Comparison of ENCODE assay signal across 11 mouse cellular contexts in genomic region chr1:74643926-74644325, GRCm38 (mm10). TPM values are rescaled to one million over a fixed set of nuclear protein-coding genes. Genes with fewer than 3 reads are reported as not detected.
DNase-seq lines count a peak whose midpoint lies in the region; ATAC-seq and TF ChIP-seq lines count a peak whose summit lies in the region.
"Had no signal": no experiment of that assay in that cellular context is flagged by ENCODE, and none has a peak within 500 bp of the region (broad histone marks: within the 10 kb centered on the region; RNA-seq: fewer than 3 reads in every experiment).

No protein-coding gene starts in this region.

- no peaks in the 10 kb centered on the region for H3K9me3 ChIP-seq in heart, embryonic 14.5 days (ENCODE audit: control insufficient read depth, low read length)
- no peaks in the 10 kb centered on the region for H3K9me3 ChIP-seq in midbrain, postnatal 0 days (ENCODE audit: low read length)
- H3K9me3 ChIP-seq in midbrain, embryonic 16.5 days (replicated peaks; ENCODE audit: control insufficient read depth, low read length, poor library complexity, severe bottlenecking): no peaks in the 10 kb centered on the region
- no peaks in the 10 kb centered on the region for H3K9me3 ChIP-seq in heart, embryonic 15.5 days (replicated peaks)
- H3K9me3 ChIP-seq in forebrain, embryonic 15.5 days: no peaks in the 10 kb centered on the region
- H3K9me3 ChIP-seq: limb, embryonic 12.5 days had no signal

- DNase-seq in heart, postnatal 25 days (ENCODE audit: low spot score): no peak
- peak; percentile 66 for DNase-seq in midbrain, postnatal 0 days (ENCODE audit: low spot score)
- DNase-seq in thymus, postnatal 4 days: peak; percentile 21
- DNase-seq in gastrocnemius, postnatal 36 days: no peak
- DNase-seq: cerebellum, adult 9-10 months; gastrocnemius, postnatal 14 days had no signal

- H3K36me3 ChIP-seq in heart, embryonic 14.5 days (ENCODE audit: control insufficient read depth, insufficient read depth, low read length): no peaks in the 10 kb centered on the region
- H3K36me3 ChIP-seq in midbrain, postnatal 0 days (ENCODE audit: insufficient read depth, low read length): no peaks in the 10 kb centered on the region
- no peaks in the 10 kb centered on the region for H3K36me3 ChIP-seq in midbrain, embryonic 16.5 days (ENCODE audit: control insufficient read depth, insufficient read depth, low read length)
- no peaks in the 10 kb centered on the region for H3K36me3 ChIP-seq in heart, embryonic 15.5 days
- H3K36me3 ChIP-seq in forebrain, embryonic 15.5 days: no peaks in the 10 kb centered on the region
- H3K36me3 ChIP-seq: limb, embryonic 12.5 days had no signal

- intact Hi-C loops in heart, postnatal 25 days (cut with DNase I): loop anchor here (10.0 kb wide), 1 partner anchor 121 kb away; no protein-coding TSS in a partner anchor
- intact Hi-C loops in gastrocnemius, postnatal 36 days (cut with DNase I): no loop called here

- peak; percentile 43; the same call in 1 of the 2 replicates for ATAC-seq in heart, embryonic 14.5 days (ENCODE audit: insufficient number of reproducible peaks, insufficient read depth, low FRiP score, low read depth)
- no peak for ATAC-seq in midbrain, postnatal 0 days (ENCODE audit: low FRiP score)
- no peak for ATAC-seq in midbrain, embryonic 16.5 days
- peak; percentile 62 for ATAC-seq in heart, embryonic 15.5 days (replicated peaks; ENCODE audit: insufficient number of reproducible peaks, insufficient read depth, low FRiP score, low read depth)
- no peak for ATAC-seq in forebrain, embryonic 15.5 days (replicated peaks)

- no peaks in the 10 kb centered on the region for H3K27me3 ChIP-seq in heart, embryonic 14.5 days (ENCODE audit: control insufficient read depth, insufficient read depth, low read length)
- H3K27me3 ChIP-seq in midbrain, postnatal 0 days (ENCODE audit: insufficient read depth, low read length): no peaks in the 10 kb centered on the region
- H3K27me3 ChIP-seq in midbrain, embryonic 16.5 days (ENCODE audit: control insufficient read depth, insufficient read depth, low read depth, low read length): no peaks in the 10 kb centered on the region
- no peaks in the 10 kb centered on the region for H3K27me3 ChIP-seq in heart, embryonic 15.5 days
- no peaks in the 10 kb centered on the region for H3K27me3 ChIP-seq in forebrain, embryonic 15.5 days
- H3K27me3 ChIP-seq: limb, embryonic 12.5 days had no signal

- no peak overlapping the region for H3K27ac ChIP-seq in heart, embryonic 14.5 days (replicated peaks in 1 of 2; ENCODE audit: control insufficient read depth in 1 of 2, insufficient read depth in 1 of 2, low read depth in 2 of 2, low read length in 2 of 2)
- H3K27ac ChIP-seq in midbrain, postnatal 0 days (ENCODE audit: low read depth, low read length): no peak overlapping the region
- no peak overlapping the region for H3K27ac ChIP-seq in midbrain, embryonic 16.5 days (ENCODE audit: low read length)
- no peak overlapping the region for H3K27ac ChIP-seq in heart, embryonic 15.5 days
- H3K27ac ChIP-seq in forebrain, embryonic 15.5 days (replicated peaks): no peak overlapping the region
- H3K27ac ChIP-seq: limb, embryonic 12.5 days had no signal

- peak overlapping the region; percentile 2; the same call in 1 of the 2 replicates for H3K4me2 ChIP-seq in heart, embryonic 14.5 days (ENCODE audit: low read length)
- H3K4me2 ChIP-seq in midbrain, postnatal 0 days (ENCODE audit: low read depth, low read length, poor library complexity, severe bottlenecking): no peak overlapping the region
- no peak overlapping the region for H3K4me2 ChIP-seq in midbrain, embryonic 16.5 days (ENCODE audit: low read length)
- no peak overlapping the region for H3K4me2 ChIP-seq in heart, embryonic 15.5 days
- no peak overlapping the region for H3K4me2 ChIP-seq in forebrain, embryonic 15.5 days (replicated peaks)
- H3K4me2 ChIP-seq: limb, embryonic 12.5 days had no signal

- no peak overlapping the region for H3K9ac ChIP-seq in heart, embryonic 14.5 days (ENCODE audit: low read length)
- no peak overlapping the region for H3K9ac ChIP-seq in midbrain, postnatal 0 days (replicated peaks; ENCODE audit: low read length, poor library complexity, severe bottlenecking)
- H3K9ac ChIP-seq in midbrain, embryonic 16.5 days (ENCODE audit: low read depth, low read length): no peak overlapping the region
- H3K9ac ChIP-seq in heart, embryonic 15.5 days: no peak overlapping the region
- H3K9ac ChIP-seq in forebrain, embryonic 15.5 days (replicated peaks): no peak overlapping the region
- H3K9ac ChIP-seq: limb, embryonic 12.5 days had no signal

- peaks cover 0 to 9% of the 10 kb centered on the region in 2 experiments; a peak in 1 of 4 replicates for H3K4me1 ChIP-seq in heart, embryonic 14.5 days (ENCODE audit: control insufficient read depth in 2 of 2, insufficient read depth in 2 of 2, low read length in 2 of 2)
- H3K4me1 ChIP-seq in midbrain, postnatal 0 days (ENCODE audit: insufficient read depth, low read length): no peaks in the 10 kb centered on the region
- H3K4me1 ChIP-seq in midbrain, embryonic 16.5 days (ENCODE audit: control insufficient read depth, insufficient read depth, low read length): no peaks in the 10 kb centered on the region
- no peaks in the 10 kb centered on the region; the same call in 1 of the 2 replicates for H3K4me1 ChIP-seq in heart, embryonic 15.5 days (replicated peaks)
- H3K4me1 ChIP-seq in forebrain, embryonic 15.5 days: no peaks in the 10 kb centered on the region
- H3K4me1 ChIP-seq: limb, embryonic 12.5 days had no signal

- TF ChIP-seq CTCF in midbrain, postnatal 0 days (IDR thresholded peaks at IDR 0.05): peak; percentile 73

- no peak overlapping the region for H3K4me3 ChIP-seq in heart, embryonic 14.5 days (ENCODE audit: control insufficient read depth in 1 of 2, insufficient read depth in 1 of 2, low read depth in 1 of 2, low read length in 2 of 2)
- H3K4me3 ChIP-seq in midbrain, postnatal 0 days (ENCODE audit: low read depth, low read length): no peak overlapping the region
- no peak overlapping the region for H3K4me3 ChIP-seq in midbrain, embryonic 16.5 days (ENCODE audit: low read depth, low read length)
- no peak overlapping the region for H3K4me3 ChIP-seq in heart, embryonic 15.5 days
- H3K4me3 ChIP-seq in forebrain, embryonic 15.5 days: no peak overlapping the region
- H3K4me3 ChIP-seq: limb, embryonic 12.5 days had no signal

RNA-seq across cellular contexts. Expression of gene Ttll4, which starts 17.6 kb away (rescaled TPM):
- polyA plus RNA-seq in heart, embryonic 14.5 days (2014; fragmentation: Nextera tagmentation; extraction: Ambion mirVana): 12.3 and 13.2 TPM in 2 replicates
- 10 to 100 TPM; 11.6 to 12.1 TPM for total RNA-seq in heart, postnatal 25 days (2021)
- 25.9 and 26.2 TPM in 2 replicates for total RNA-seq in midbrain, postnatal 0 days (2014; rRNA removed)
- 4.2 and 4.4 TPM in 2 replicates for polyA plus RNA-seq in midbrain, postnatal 0 days (2015; fragmentation: Nextera tagmentation; extraction: Ambion mirVana)
- polyA plus RNA-seq in midbrain, embryonic 16.5 days (2015; fragmentation: Nextera tagmentation; extraction: Ambion mirVana): 9.9 and 15.5 TPM in 2 replicates
- polyA plus RNA-seq in heart, embryonic 15.5 days (2015; fragmentation: Nextera tagmentation; extraction: Ambion mirVana): 7.3 and 8.3 TPM in 2 replicates
- total RNA-seq in gastrocnemius, postnatal 36 days (2021): 10 to 100 TPM; 11.3 to 14.3 TPM
- polyA plus RNA-seq in forebrain, embryonic 15.5 days (2015; fragmentation: Nextera tagmentation; extraction: Ambion mirVana): 15.3 and 16.1 TPM in 2 replicates

RNA-seq across cellular contexts. Expression of gene Stk36, which starts 42.7 kb away (rescaled TPM):
- 2.5 and 2.8 TPM in 2 replicates for polyA plus RNA-seq in heart, embryonic 14.5 days (2014; fragmentation: Nextera tagmentation; extraction: Ambion mirVana)
- total RNA-seq in heart, postnatal 25 days (2021): 1 to 10 TPM in 1 of 2 experiments, under 1 TPM in 1; 0.73 to 1.1 TPM
- total RNA-seq in midbrain, postnatal 0 days (2014; rRNA removed): 9.9 and 10.5 TPM in 2 replicates
- 8.7 and 9.6 TPM in 2 replicates for polyA plus RNA-seq in midbrain, postnatal 0 days (2015; fragmentation: Nextera tagmentation; extraction: Ambion mirVana)
- polyA plus RNA-seq in midbrain, embryonic 16.5 days (2015; fragmentation: Nextera tagmentation; extraction: Ambion mirVana): 19.1 and 25.3 TPM in 2 replicates
- 3.4 and 3.7 TPM in 2 replicates for polyA plus RNA-seq in heart, embryonic 15.5 days (2015; fragmentation: Nextera tagmentation; extraction: Ambion mirVana)
- total RNA-seq in gastrocnemius, postnatal 36 days (2021): under 1 TPM; 0.38 to 0.39 TPM
- polyA plus RNA-seq in forebrain, embryonic 15.5 days (2015; fragmentation: Nextera tagmentation; extraction: Ambion mirVana): 25.7 and 27.9 TPM in 2 replicates

RNA-seq across cellular contexts. Expression of gene Rnf25, which starts 42.7 kb away (rescaled TPM):
- 5.1 TPM in 2 replicates for polyA plus RNA-seq in heart, embryonic 14.5 days (2014; fragmentation: Nextera tagmentation; extraction: Ambion mirVana)
- total RNA-seq in heart, postnatal 25 days (2021): 10 to 100 TPM; 16.7 to 20.4 TPM
- total RNA-seq in midbrain, postnatal 0 days (2014; rRNA removed): 60.0 and 60.8 TPM in 2 replicates
- polyA plus RNA-seq in midbrain, postnatal 0 days (2015; fragmentation: Nextera tagmentation; extraction: Ambion mirVana): 51.3 and 54.0 TPM in 2 replicates
- 45.1 and 48.5 TPM in 2 replicates for polyA plus RNA-seq in midbrain, embryonic 16.5 days (2015; fragmentation: Nextera tagmentation; extraction: Ambion mirVana)
- 18.9 and 23.6 TPM in 2 replicates for polyA plus RNA-seq in heart, embryonic 15.5 days (2015; fragmentation: Nextera tagmentation; extraction: Ambion mirVana)
- 10 to 100 TPM; 15.1 to 17.5 TPM for total RNA-seq in gastrocnemius, postnatal 36 days (2021)
- polyA plus RNA-seq in forebrain, embryonic 15.5 days (2015; fragmentation: Nextera tagmentation; extraction: Ambion mirVana): 41.8 and 46.0 TPM in 2 replicates

RNA-seq across cellular contexts. Expression of gene Bcs1l, which starts 55.8 kb away (rescaled TPM):
- polyA plus RNA-seq in heart, embryonic 14.5 days (2014; fragmentation: Nextera tagmentation; extraction: Ambion mirVana): 24.1 and 27.1 TPM in 2 replicates
- 10 to 100 TPM; 34.5 to 36.6 TPM for total RNA-seq in heart, postnatal 25 days (2021)
- 14.7 and 19.9 TPM in 2 replicates for total RNA-seq in midbrain, postnatal 0 days (2014; rRNA removed)
- 12.4 and 13.6 TPM in 2 replicates for polyA plus RNA-seq in midbrain, postnatal 0 days (2015; fragmentation: Nextera tagmentation; extraction: Ambion mirVana)
- 23.1 and 23.2 TPM in 2 replicates for polyA plus RNA-seq in midbrain, embryonic 16.5 days (2015; fragmentation: Nextera tagmentation; extraction: Ambion mirVana)
- 19.1 and 21.2 TPM in 2 replicates for polyA plus RNA-seq in heart, embryonic 15.5 days (2015; fragmentation: Nextera tagmentation; extraction: Ambion mirVana)
- 10 to 100 TPM; 17.9 to 19.6 TPM for total RNA-seq in gastrocnemius, postnatal 36 days (2021)
- 27.6 and 27.9 TPM in 2 replicates for polyA plus RNA-seq in forebrain, embryonic 15.5 days (2015; fragmentation: Nextera tagmentation; extraction: Ambion mirVana)

RNA-seq across cellular contexts. Expression of gene Zfp142, which starts 55.9 kb away (rescaled TPM):
- 6.5 and 7.3 TPM in 2 replicates for polyA plus RNA-seq in heart, embryonic 14.5 days (2014; fragmentation: Nextera tagmentation; extraction: Ambion mirVana)
- total RNA-seq in heart, postnatal 25 days (2021): 10 to 100 TPM; 12.1 to 12.4 TPM
- total RNA-seq in midbrain, postnatal 0 days (2014; rRNA removed): 14.2 and 16.4 TPM in 2 replicates
- 4.4 and 7.8 TPM in 2 replicates for polyA plus RNA-seq in midbrain, postnatal 0 days (2015; fragmentation: Nextera tagmentation; extraction: Ambion mirVana)
- polyA plus RNA-seq in midbrain, embryonic 16.5 days (2015; fragmentation: Nextera tagmentation; extraction: Ambion mirVana): 7.6 and 8.8 TPM in 2 replicates
- 4.4 and 6.0 TPM in 2 replicates for polyA plus RNA-seq in heart, embryonic 15.5 days (2015; fragmentation: Nextera tagmentation; extraction: Ambion mirVana)
- total RNA-seq in gastrocnemius, postnatal 36 days (2021): 1 to 10 TPM; 7.1 to 7.2 TPM
- 8.9 and 9.6 TPM in 2 replicates for polyA plus RNA-seq in forebrain, embryonic 15.5 days (2015; fragmentation: Nextera tagmentation; extraction: Ambion mirVana)

Comparison
In these comparisons a context has a peak if more than half of its experiments do, and no peak if none do; other contexts are left out.
1. ATAC-seq: peak in heart, embryonic 14.5 days (single experiment) and heart, embryonic 15.5 days (single experiment); none in midbrain, postnatal 0 days (single experiment), midbrain, embryonic 16.5 days (single experiment) and forebrain, embryonic 15.5 days (single experiment).
2. DNase-seq: peak in midbrain, postnatal 0 days (single experiment) and thymus, postnatal 4 days (single experiment); none in heart, postnatal 25 days (single experiment) and gastrocnemius, postnatal 36 days (0 of 2).